Mouse (Mus musculus) heart, embryonic 15.5 days (tissue): ENCODE results near the gene Cbfa2t2. TPM values are rescaled to one million over a fixed set of nuclear protein-coding genes. Genes with fewer than 3 reads are reported as not detected.

Source experiments
- ATAC-seq: fragments of 200-750 bp; cut with Nextera tagmentation; replicated peaks from 2 replicates; pipeline ENCODE4 v1.8.0; 2017; ENCODE audit warnings: low read depth, moderate TSS enrichment; ENCODE audit not compliant: insufficient number of reproducible peaks, insufficient read depth, low FRiP score
- H3K27ac ChIP-seq: fragments of 300-500 bp; sonication (generic); 2 replicates; pipeline ENCODE4 v1.5.1; 2015; ENCODE audit warnings: mild to moderate bottlenecking, inconsistent platforms
- H3K27me3 ChIP-seq: fragments of 300-500 bp; sonication (generic); 2 replicates; pipeline ENCODE4 v1.6.1; 2015; ENCODE audit warnings: inconsistent platforms
- H3K36me3 ChIP-seq: fragments of 300-500 bp; sonication (generic); 2 replicates; pipeline ENCODE4 v1.6.1; 2015; ENCODE audit warnings: mild to moderate bottlenecking, inconsistent platforms
- H3K4me1 ChIP-seq: fragments of 300-500 bp; sonication (generic); replicated peaks from 2 replicates; pipeline ENCODE4 v1.6.1; 2015; ENCODE audit warnings: inconsistent platforms
- H3K4me2 ChIP-seq: fragments of 300-500 bp; sonication (generic); 2 replicates; pipeline ENCODE4 v1.6.1; 2015; ENCODE audit warnings: inconsistent platforms, mild to moderate bottlenecking, moderate library complexity
- H3K4me3 ChIP-seq: fragments of 300-500 bp; sonication (generic); 2 replicates; pipeline ENCODE4 v1.5.1; 2015; ENCODE audit warnings: mild to moderate bottlenecking, inconsistent platforms
- H3K9ac ChIP-seq: fragments of 300-500 bp; sonication (generic); 2 replicates; pipeline ENCODE4 v1.6.1; 2015; ENCODE audit warnings: mild to moderate bottlenecking, inconsistent platforms
- H3K9me3 ChIP-seq: fragments of 300-500 bp; sonication (generic); replicated peaks from 2 replicates; pipeline ENCODE4 v1.6.1; 2016; ENCODE audit warnings: inconsistent platforms
- WGBS: fragments of 180-500 bp; shearing (Covaris S2); methylation state at CpG from one replicate; pipeline ENCODE4 v1.1.7; 2015; ENCODE audit warnings: mixed read lengths; 5-methylcytosine and 5-hydroxymethylcytosine counted together
- polyA plus RNA-seq: library from polyadenylated mRNA; unstranded; fragments of >200 nt; fragmentation: Nextera tagmentation; extraction: Ambion mirVana; gene quantifications from 2 replicates; pipeline ENCODE4 v1.2.1, GENCODE M21; 2015

Gene Cbfa2t2
- polyA plus RNA-seq, 1 experiment from 2014 or later: 25.9 TPM

DNA sequence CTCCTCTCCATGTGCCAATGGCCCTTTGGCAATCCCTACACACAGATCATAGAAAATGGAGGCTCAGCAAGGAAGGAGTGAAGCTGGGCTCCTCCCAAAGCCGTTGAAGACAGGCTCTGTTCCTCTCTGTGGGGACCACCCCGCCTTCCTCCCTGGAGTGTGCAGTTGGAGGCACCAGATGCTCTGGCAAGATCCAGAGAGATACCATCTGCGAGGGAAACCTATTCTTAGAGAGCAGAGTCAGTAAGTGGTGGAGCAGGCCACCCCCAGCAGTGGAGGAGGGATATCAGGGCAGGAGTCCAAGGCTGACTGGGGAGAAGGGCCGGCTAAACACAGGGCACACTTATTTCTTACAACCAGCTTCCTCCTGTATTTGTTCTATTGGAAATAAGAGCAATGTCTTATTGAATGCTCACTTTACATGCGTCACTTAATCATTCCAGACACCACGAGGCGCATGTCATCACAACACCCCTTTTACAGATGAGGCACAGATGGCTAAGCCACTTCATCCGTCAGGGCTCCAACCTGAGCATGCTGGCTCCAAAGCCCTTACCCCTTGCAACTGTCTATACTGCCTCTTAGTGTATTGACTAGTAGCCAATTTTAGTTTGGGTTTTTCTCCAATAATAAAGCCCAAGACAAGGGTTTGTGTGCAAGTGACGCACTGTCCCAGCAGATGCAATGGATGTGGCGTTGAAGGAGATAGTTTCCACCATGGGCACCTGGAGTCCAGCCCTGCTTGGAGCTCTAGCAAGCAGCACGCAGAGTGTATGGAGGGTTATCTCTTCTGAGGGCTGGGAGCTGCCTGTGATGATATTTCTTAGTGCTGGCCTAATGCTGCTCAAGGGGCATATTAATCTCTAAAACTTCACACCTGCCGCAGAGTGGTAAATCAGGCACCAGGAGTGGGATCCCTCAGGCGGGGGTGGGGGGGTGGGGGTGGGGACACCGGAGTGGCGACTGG lies 147.9 kb downstream of the Cbfa2t2 start:
- Histone ChIP-seq H3K4me2 (0 out of 2 replicates have a peak overlapping the region, but pooled peaks have one; percentile 10), H3K36me3 (no peaks in the 10 kb centered on the region), H3K27me3 (no peaks in the 10 kb centered on the region), H3K9ac (no peak overlapping the region), H3K4me3 (no peak overlapping the region), H3K27ac (0 out of 2 replicates have a peak overlapping the region, but pooled peaks have one; percentile 1), H3K9me3 (no peaks in the 10 kb centered on the region), H3K4me1 (peaks cover 25% of the 10 kb centered on the region)
- ATAC-seq: peak; percentile 53; the same call in 1 of the 2 replicates
- 46% methylated on average over 15 of the region's 15 CpGs for WGBS

DNA sequence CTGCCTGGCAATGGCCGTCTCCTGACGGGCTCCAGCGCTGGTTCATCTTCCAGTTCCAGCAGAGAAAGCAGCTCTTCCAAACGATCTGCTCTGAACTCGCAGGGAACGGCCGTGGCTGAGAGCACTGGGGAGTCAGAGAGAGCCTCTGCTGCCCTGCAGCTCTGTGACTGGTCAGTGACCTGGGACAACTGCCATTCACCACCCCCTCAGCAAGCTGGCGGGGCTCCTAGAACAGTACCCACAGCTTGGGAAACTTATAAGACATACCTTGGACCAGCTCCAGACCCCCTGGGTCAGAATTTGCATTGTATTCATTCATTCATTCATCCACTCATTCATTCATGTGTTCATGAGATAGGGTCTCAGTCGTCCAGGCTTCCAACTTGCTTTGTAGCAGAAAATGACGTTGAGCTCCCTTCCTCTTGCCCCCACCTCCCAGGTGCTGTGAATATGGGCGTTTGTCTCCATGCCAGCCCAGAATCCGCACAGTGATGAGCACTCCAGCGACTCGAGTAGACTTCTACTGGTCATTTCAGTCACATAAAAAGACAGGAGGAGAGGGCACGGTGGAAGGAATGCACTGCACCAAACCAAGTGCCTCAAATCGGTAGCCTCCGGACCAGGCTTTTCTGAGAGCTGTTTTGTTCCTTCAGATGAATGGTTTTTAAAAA lies 148.8 kb downstream of the Cbfa2t2 start:
- no peak overlapping the region for H3K9ac ChIP-seq
- H3K4me2 ChIP-seq: no peak overlapping the region
- H3K27me3 ChIP-seq: no peaks in the 10 kb centered on the region
- no peaks in the 10 kb centered on the region for H3K36me3 ChIP-seq
- H3K4me1 ChIP-seq: peaks cover 25% of the 10 kb centered on the region
- no peak overlapping the region for H3K4me3 ChIP-seq
- ATAC-seq: no peak
- H3K27ac ChIP-seq: no peak overlapping the region
- no peaks in the 10 kb centered on the region for H3K9me3 ChIP-seq
- WGBS: 54% methylated on average over 17 of the region's 17 CpGs

DNA sequence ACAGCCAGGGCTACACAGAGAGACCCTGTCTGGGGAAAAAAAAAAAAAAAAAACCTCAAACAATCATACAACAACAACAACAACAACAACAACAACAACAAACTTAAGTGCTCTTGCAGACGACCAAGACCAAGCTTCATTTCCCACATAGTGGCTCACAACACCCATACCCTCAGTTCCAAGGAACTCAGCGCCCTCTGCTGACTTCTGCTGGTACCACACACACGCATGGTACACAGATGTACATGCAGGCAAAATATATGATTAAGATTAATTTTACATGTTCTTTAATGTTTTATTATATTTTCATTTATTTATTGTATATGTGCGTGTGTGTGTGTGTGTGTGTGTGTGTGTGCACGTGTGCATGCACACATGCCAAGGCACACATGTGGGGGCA lies 150.1 kb downstream of the Cbfa2t2 start:
- Histone ChIP-seq H3K4me1 (peaks cover 20% of the 10 kb centered on the region), H3K4me2 (no peak overlapping the region)
- ATAC-seq: no peak

More for the DNA sequence above, 150.1 kb downstream of the Cbfa2t2 start:
- WGBS: 77% methylated on average over 5 of the region's 5 CpGs
- Histone ChIP-seq H3K27me3 (no peaks in the 10 kb centered on the region), H3K9ac (no peak overlapping the region), H3K36me3 (no peaks in the 10 kb centered on the region), H3K4me3 (no peak overlapping the region), H3K9me3 (no peaks in the 10 kb centered on the region), H3K27ac (no peak overlapping the region)

Other genes with a start within 250 kb of the Cbfa2t2 start
- gene Bpifb1, start 245.7 kb upstream of the Cbfa2t2 start, polyA plus RNA-seq: 0.22 and 0.31 TPM in 2 replicates
- 0.16 and 0.49 TPM in 2 replicates for gene Bpifb5, start 212.7 kb upstream of the Cbfa2t2 start, polyA plus RNA-seq
- not detected in 2 replicates for gene Bpifb9a, start 178.6 kb upstream of the Cbfa2t2 start, polyA plus RNA-seq
- not detected in 2 replicates for gene Bpifb9b, start 129.3 kb upstream of the Cbfa2t2 start, polyA plus RNA-seq
- 13.6 and 14.8 TPM in 2 replicates for gene Cdk5rap1, start 63.5 kb upstream of the Cbfa2t2 start, polyA plus RNA-seq
- gene Snta1, start 28.4 kb upstream of the Cbfa2t2 start, polyA plus RNA-seq: 53.2 and 54.3 TPM in 2 replicates
- gene 1700003F12Rik, start 110.6 kb downstream of the Cbfa2t2 start, polyA plus RNA-seq: 0.43 and 0.99 TPM in 2 replicates
- 0.22 and 0.26 TPM in 2 replicates for gene Actl10, start 115.3 kb downstream of the Cbfa2t2 start, polyA plus RNA-seq
- 2.0 and 2.4 TPM in 2 replicates for gene Necab3, start 122.4 kb downstream of the Cbfa2t2 start, polyA plus RNA-seq
- gene E2f1, start 133.4 kb downstream of the Cbfa2t2 start, polyA plus RNA-seq: 17.0 and 23.1 TPM in 2 replicates
- 24.6 and 27.1 TPM in 2 replicates for gene Pxmp4, start 167.2 kb downstream of the Cbfa2t2 start, polyA plus RNA-seq
- gene Zfp341, start 176.8 kb downstream of the Cbfa2t2 start, polyA plus RNA-seq: 0.53 and 0.77 TPM in 2 replicates
- not detected in 2 replicates for gene 4930519P11Rik, start 177.0 kb downstream of the Cbfa2t2 start, polyA plus RNA-seq
- 24.1 and 25.1 TPM in 2 replicates for gene Chmp4b, start 215.2 kb downstream of the Cbfa2t2 start, polyA plus RNA-seq